Mouse (Mus musculus) lung, adult 2 months (tissue): ENCODE data around the gene Usp17ld. TPM values are rescaled to one million over a fixed set of nuclear protein-coding genes. Genes with fewer than 3 reads are reported as not detected.
"Not testable (repeated sequence)": the region's sequence is repeated elsewhere in the genome, so short reads cannot be mapped to it uniquely, and the experiment has no call there.

Experiments used
- DNase-seq: peaks from one replicate; pipeline ENCODE4 v3.0.0; 2022
- H3K4me1 ChIP-seq: fragments of 200-500 bp; 2 replicates; pipeline ENCODE4 v1.6.1; 2011; ENCODE audit warnings: low read length; ENCODE audit not compliant: control insufficient read depth, insufficient read depth
- H3K4me3 ChIP-seq: fragments of 200-500 bp; replicated peaks from 2 replicates; pipeline ENCODE3; 2011; ENCODE audit warnings: low read depth, mild to moderate bottlenecking, control low read depth, low read length; ENCODE audit errors: extremely low read depth
- CTCF ChIP-seq: fragments of 200-500 bp; IDR thresholded peaks from 2 replicates; pipeline ENCODE4 v1.5.1; 2011; ENCODE audit warnings: mild to moderate bottlenecking, low read length, control low read depth; ENCODE audit not compliant: insufficient read depth
- POLR2A ChIP-seq: fragments of 200-500 bp; IDR thresholded peaks from 2 replicates; pipeline ENCODE4 v1.6.1; 2011; ENCODE audit warnings: low read depth, mild to moderate bottlenecking, control low read depth, low read length, borderline replicate concordance; ENCODE audit errors: extremely low read depth
- WGBS: fragments of 180-500 bp; shearing (Covaris S2); methylation state at CpG from one replicate; pipeline ENCODE4 v1.1.7; 2018; 5-methylcytosine and 5-hydroxymethylcytosine counted together
- polyA plus RNA-seq: library from polyadenylated mRNA; depleted of rRNA; stranded (reverse); fragments of >200 nt; gene quantifications from 2 replicates; pipeline ENCODE4 v1.2.3, GENCODE M21; 2012; rRNA removed

Usp17ld gene
- polyA plus RNA-seq = not detected in 2 replicates

DNA sequence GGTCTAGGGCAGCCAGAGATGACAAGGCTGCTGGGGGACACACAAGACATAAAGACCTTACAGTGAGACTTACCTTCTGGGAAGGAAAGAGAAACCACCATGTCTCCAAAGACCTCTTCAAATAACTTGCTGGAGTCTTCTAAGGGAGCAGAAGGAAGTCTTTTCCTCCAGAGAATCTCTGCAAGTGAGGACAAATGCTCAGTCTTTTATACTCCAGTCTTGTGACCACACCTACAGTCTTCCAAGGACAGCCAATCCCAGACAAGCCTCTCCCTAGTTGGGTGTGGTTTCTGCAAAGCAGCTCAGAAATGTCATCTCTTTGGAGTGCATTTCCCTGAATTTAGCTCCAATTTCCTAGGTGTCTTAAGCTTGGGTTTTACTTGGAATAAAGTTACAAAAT, at the start of gene Usp17ld:
Gene Usp17ld, minus strand, starts transcription at position 101 of the 400 bp plus-strand sequence.
- H3K4me3 ChIP-seq, H3K4me1 ChIP-seq, DNase-seq: not testable (repeated sequence)

GRCm38 (mm10) chr7:103216696-103217095, 35.6 kb downstream of the Usp17ld start, which contains the start of gene Olfr594:
TSS of gene Olfr594 (plus strand) at chr7:103216996.
- DNase-seq = no peak
- Histone ChIP-seq H3K4me1 (no peaks in the 10 kb centered on the region), H3K4me3 (no peak within 1 kb of the TSS)
- TF ChIP-seq CTCF = no peak
- no peak for TF ChIP-seq POLR2A

- WGBS = 83% methylated on average over 5 of the region's 5 CpGs
- DNase-seq, H3K4me1 ChIP-seq, H3K4me3 ChIP-seq: not testable (repeated sequence)
Measured at GRCm38 (mm10) chr7:103212050-103212449, 40.3 kb downstream of the Usp17ld start.

DNA sequence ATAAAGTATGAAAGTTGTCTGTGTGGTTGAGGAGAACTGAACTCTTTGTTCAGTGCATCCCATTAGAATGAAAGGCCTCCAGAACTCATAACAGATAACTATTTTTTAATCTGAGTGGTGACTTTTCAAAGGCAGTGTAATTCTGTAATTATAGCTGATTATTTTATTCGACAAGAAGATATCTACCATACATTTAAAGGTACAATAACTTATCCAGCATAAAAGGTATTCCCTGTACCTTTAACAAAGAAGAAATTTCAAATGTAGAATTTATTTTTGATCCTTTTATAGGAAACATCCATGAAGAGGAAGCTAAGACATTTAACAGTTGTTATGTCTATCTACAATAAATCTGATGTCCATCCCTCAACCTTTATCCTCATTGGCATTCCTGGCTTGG, 40.7 kb downstream of the Usp17ld start, which contains the start of gene Olfr593:
Gene Olfr593, plus strand, starts transcription at position 301 of the 400 bp plus-strand sequence.
- no peak for DNase-seq
- 53% methylated on average over 1 of the region's 1 CpGs for WGBS
- Histone ChIP-seq H3K4me3 (no peak within 1 kb of the TSS), H3K4me1 (no peaks in the 10 kb centered on the region)
- TF ChIP-seq POLR2A (no peak), CTCF (no peak)

Other genes with a start within 250 kb of the Usp17ld start
- not detected in 2 replicates for gene Olfr582, start 214.5 kb downstream of the Usp17ld start, polyA plus RNA-seq
- not detected in 2 replicates for gene Olfr583, start 201.2 kb downstream of the Usp17ld start, polyA plus RNA-seq
- gene Olfr584, start 170.6 kb downstream of the Usp17ld start, polyA plus RNA-seq = not detected in 2 replicates
- not detected in 2 replicates for gene Olfr585, start 154.8 kb downstream of the Usp17ld start, polyA plus RNA-seq
- not detected in 2 replicates for gene Olfr586, start 126.9 kb downstream of the Usp17ld start, polyA plus RNA-seq
- gene Olfr588-ps1, start 111.6 kb downstream of the Usp17ld start, polyA plus RNA-seq = not detected in 2 replicates
- gene Olfr589, start 96.1 kb downstream of the Usp17ld start, polyA plus RNA-seq = not detected in 2 replicates
- not detected in 2 replicates for gene Olfr591, start 74.2 kb downstream of the Usp17ld start, polyA plus RNA-seq
- gene Olfr592, start 67.7 kb downstream of the Usp17ld start, polyA plus RNA-seq = not detected in 2 replicates
- gene Olfr593, start 40.6 kb downstream of the Usp17ld start, polyA plus RNA-seq = not detected in 2 replicates
- gene Olfr594, start 35.5 kb downstream of the Usp17ld start, polyA plus RNA-seq = not detected in 2 replicates
- gene Olfr596, start 53.1 kb upstream of the Usp17ld start, polyA plus RNA-seq = not detected in 2 replicates
- not detected in 2 replicates for gene Olfr597, start 63.8 kb upstream of the Usp17ld start, polyA plus RNA-seq
- not detected in 2 replicates for gene Olfr598, start 71.1 kb upstream of the Usp17ld start, polyA plus RNA-seq
- not detected in 2 replicates for gene Olfr599, start 83.4 kb upstream of the Usp17ld start, polyA plus RNA-seq
- not detected in 2 replicates for gene Olfr600, start 97.2 kb upstream of the Usp17ld start, polyA plus RNA-seq
- not detected in 2 replicates for gene Olfr601, start 110.2 kb upstream of the Usp17ld start, polyA plus RNA-seq
- gene Olfr603, start 133.7 kb upstream of the Usp17ld start, polyA plus RNA-seq = not detected in 2 replicates
- not detected in 2 replicates for gene Usp17lc, start 162.6 kb upstream of the Usp17ld start, polyA plus RNA-seq
- gene Olfr605, start 192.9 kb upstream of the Usp17ld start, polyA plus RNA-seq = not detected in 2 replicates
- not detected in 2 replicates for gene Olfr606, start 196.5 kb upstream of the Usp17ld start, polyA plus RNA-seq
- not detected in 2 replicates for gene Olfr607, start 211.6 kb upstream of the Usp17ld start, polyA plus RNA-seq
- gene Olfr608, start 217.4 kb upstream of the Usp17ld start, polyA plus RNA-seq = not detected in 2 replicates
- not detected in 2 replicates for gene Olfr609, start 245.6 kb upstream of the Usp17ld start, polyA plus RNA-seq